In genomic region chr10:40131690-40132418, GRCm38 (mm10) we compare ENCODE assay signal across 11 mouse cellular contexts. TPM values are rescaled to one million over a fixed set of nuclear protein-coding genes. Genes with fewer than 3 reads are reported as not detected.
A peak's percentile ranks its signal among the peaks of the same experiment; 100 is the strongest.
DNase-seq lines count a peak whose midpoint lies in the region; ATAC-seq and TF ChIP-seq lines count a peak whose summit lies in the region.
"Had no signal": no experiment of that assay in that cellular context is flagged by ENCODE, and none has a peak within 500 bp of the region (broad histone marks: within the 10 kb centered on the region; RNA-seq: fewer than 3 reads in every experiment).

No protein-coding gene starts in this region.

- no peak overlapping the region for H3K4me3 ChIP-seq in heart, embryonic 11.5 days (ENCODE audit: low read depth, low read length)
- H3K4me3 ChIP-seq in G1E (ENCODE audit: low read depth, low read length), result peak overlapping the region; percentile 37; the same call in 1 of the 2 replicates
- H3K4me3 ChIP-seq in liver, postnatal 0 days (ENCODE audit: low read depth, low read length), result no peak overlapping the region
- no peak overlapping the region for H3K4me3 ChIP-seq in hindbrain, embryonic 10.5 days

- 52% methylated on average over 9 of the region's 9 CpGs for WGBS in heart, embryonic 11.5 days (ENCODE audit: insufficient replicate concordance)
- WGBS in liver, postnatal 0 days (ENCODE audit: insufficient replicate concordance), result 45% methylated on average over 9 of the region's 9 CpGs
- WGBS in hindbrain, embryonic 10.5 days, result 91% methylated on average over 9 of the region's 9 CpGs

- H3K36me3 ChIP-seq in heart, embryonic 11.5 days (ENCODE audit: control insufficient read depth, insufficient read depth, low read length), result no peaks in the 10 kb centered on the region
- H3K36me3 ChIP-seq in G1E (replicated peaks), result peaks cover 34% of the 10 kb centered on the region
- H3K36me3 ChIP-seq in liver, postnatal 0 days (replicated peaks; ENCODE audit: insufficient read depth, low read length), result no peaks in the 10 kb centered on the region; the same call in 1 of the 2 replicates
- H3K36me3 ChIP-seq in hindbrain, embryonic 10.5 days, result no peaks in the 10 kb centered on the region

- DNase-seq in heart, postnatal 25 days (ENCODE audit: low spot score), result no peak
- peak; percentile 59 for DNase-seq in G1E (ENCODE audit: low spot score)
- peak; percentile 82 for DNase-seq in liver, postnatal 0 days
- no peak for DNase-seq in kidney, adult 8-10 months
- DNase-seq in gastrocnemius, adult 8-10 months (ENCODE audit: low spot score in 2 of 2), result no peak
- no peak for DNase-seq in hindbrain, embryonic 10.5 days (ENCODE audit: low spot score)
- DNase-seq: B cell, adult 2 months; cerebellum, postnatal 36 days; lung, postnatal 4 days had no signal

- TF ChIP-seq CTCF in G1E (IDR thresholded peaks at IDR 0.05; ENCODE audit: low read depth, low read length), result no peak
- no peak for TF ChIP-seq CTCF in liver, postnatal 0 days (IDR thresholded peaks at IDR 0.05; ENCODE audit: low read depth)

- H3K4me1 ChIP-seq in heart, embryonic 11.5 days (ENCODE audit: control insufficient read depth, insufficient read depth, low read length), result peaks cover 8% of the 10 kb centered on the region
- H3K4me1 ChIP-seq in G1E (ENCODE audit: insufficient read depth, low read depth, low read length), result peaks cover 79% of the 10 kb centered on the region
- H3K4me1 ChIP-seq in liver, postnatal 0 days (ENCODE audit: insufficient read depth), result peaks cover 31% of the 10 kb centered on the region
- no peaks in the 10 kb centered on the region for H3K4me1 ChIP-seq in hindbrain, embryonic 10.5 days (replicated peaks)

- H3K9ac ChIP-seq in heart, embryonic 11.5 days (ENCODE audit: low read depth, low read length), result no peak overlapping the region
- 0 out of 2 replicates have a peak overlapping the region, but pooled peaks have one; percentile 36 for H3K9ac ChIP-seq in liver, postnatal 0 days (replicated peaks)

- H3K27me3 ChIP-seq in heart, embryonic 11.5 days (ENCODE audit: control insufficient read depth, insufficient read depth, low read length), result no peaks in the 10 kb centered on the region
- no peaks in the 10 kb centered on the region for H3K27me3 ChIP-seq in G1E (ENCODE audit: insufficient read depth, low read length)
- H3K27me3 ChIP-seq in liver, postnatal 0 days (ENCODE audit: insufficient read depth, low read length), result no peaks in the 10 kb centered on the region
- H3K27me3 ChIP-seq in hindbrain, embryonic 10.5 days (ENCODE audit: insufficient read depth, poor library complexity, severe bottlenecking), result no peaks in the 10 kb centered on the region

- peak overlapping the region; percentile 16; the same call in 1 of the 2 replicates for H3K27ac ChIP-seq in heart, embryonic 11.5 days (ENCODE audit: low read depth, low read length)
- H3K27ac ChIP-seq in liver, postnatal 0 days (ENCODE audit: low read depth), result peak overlapping the region; percentile 92
- H3K27ac ChIP-seq in hindbrain, embryonic 10.5 days, result no peak overlapping the region

- H3K9me3 ChIP-seq in heart, embryonic 11.5 days (replicated peaks; ENCODE audit: control insufficient read depth, low read length), result no peaks in the 10 kb centered on the region
- no peaks in the 10 kb centered on the region for H3K9me3 ChIP-seq in G1E (replicated peaks)
- no peaks in the 10 kb centered on the region for H3K9me3 ChIP-seq in liver, postnatal 0 days (ENCODE audit: low read length)
- no peaks in the 10 kb centered on the region for H3K9me3 ChIP-seq in hindbrain, embryonic 10.5 days

- peak overlapping the region; percentile 11 for H3K4me2 ChIP-seq in heart, embryonic 11.5 days
- H3K4me2 ChIP-seq in liver, postnatal 0 days (ENCODE audit: low read depth, low read length), result peak overlapping the region; percentile 60

- TF ChIP-seq EP300 in liver, postnatal 0 days (IDR thresholded peaks at IDR 0.05; ENCODE audit: low read depth), result peak; percentile 100

- intact Hi-C loops in heart, postnatal 25 days (cut with DNase I), result no loop called here

- ATAC-seq in heart, embryonic 11.5 days (replicated peaks; ENCODE audit: insufficient number of reproducible peaks, low FRiP score, low TSS enrichment), result peak; percentile 90
- peak; percentile 92 for ATAC-seq in G1E (ENCODE audit: extremely low read depth, insufficient number of reproducible peaks, low FRiP score, poor library complexity, severe bottlenecking)
- ATAC-seq in erythroid progenitor cell, adult 5-6 weeks (replicated peaks; ENCODE audit: low FRiP score, poor library complexity, severe bottlenecking), result peak; percentile 92
- ATAC-seq in liver, postnatal 0 days, result peak; percentile 98

RNA-seq across cellular contexts. Expression of gene Slc16a10, which starts 10.2 kb away (rescaled TPM):
- 17.2 and 18.6 TPM in 2 replicates for polyA plus RNA-seq in heart, embryonic 11.5 days (2014; fragmentation: Nextera tagmentation; extraction: Ambion mirVana)
- total RNA-seq in heart, postnatal 25 days (2021), result 10 to 100 TPM; 23.0 to 25.2 TPM
- total RNA-seq in G1E (2014; fragmentation: Nextera tagmentation), result 22.4 and 117 TPM in 2 replicates
- 16.9 and 18.8 TPM in 2 replicates for total RNA-seq in G1E (2017)
- 5.7 and 7.2 TPM in 2 replicates for polyA plus RNA-seq in G1E (2012)
- 431 and 444 TPM in 2 replicates for total RNA-seq in erythroid progenitor cell, adult 5-6 weeks (2015; ENCODE audit: low replicate concordance)
- 329 and 368 TPM in 2 replicates for total RNA-seq in erythroid progenitor cell, adult 5-6 weeks (2017; ENCODE audit: low replicate concordance)
- polyA plus RNA-seq in liver, postnatal 0 days (2015; fragmentation: Nextera tagmentation; extraction: Ambion mirVana), result 20.2 and 22.1 TPM in 2 replicates
- 10 to 100 TPM; 38.7 to 56.1 (median 46.4) TPM for total RNA-seq in gastrocnemius, adult 8-10 months (2022)
- polyA plus RNA-seq in hindbrain, embryonic 10.5 days (2016; fragmentation: Nextera tagmentation; extraction: Ambion mirVana), result 8.7 and 10.3 TPM in 2 replicates

Comparison
In these comparisons a context has a peak if more than half of its experiments do, and no peak if none do; other contexts are left out.
1. DNase-seq: peak in G1E (single experiment) and liver, postnatal 0 days (single experiment); none in heart, postnatal 25 days (single experiment), kidney, adult 8-10 months (0 of 2), gastrocnemius, adult 8-10 months (0 of 2) and hindbrain, embryonic 10.5 days (single experiment).
2. Peak in every context shown above with its lines, with median percentiles within 50 percentile points of each other: ATAC-seq.